Mouse (Mus musculus): ENCODE measurements around the gene Zp1.
A peak's percentile ranks its signal among the peaks of the same experiment; 100 is the strongest.

Gene Zp1

DNA sequence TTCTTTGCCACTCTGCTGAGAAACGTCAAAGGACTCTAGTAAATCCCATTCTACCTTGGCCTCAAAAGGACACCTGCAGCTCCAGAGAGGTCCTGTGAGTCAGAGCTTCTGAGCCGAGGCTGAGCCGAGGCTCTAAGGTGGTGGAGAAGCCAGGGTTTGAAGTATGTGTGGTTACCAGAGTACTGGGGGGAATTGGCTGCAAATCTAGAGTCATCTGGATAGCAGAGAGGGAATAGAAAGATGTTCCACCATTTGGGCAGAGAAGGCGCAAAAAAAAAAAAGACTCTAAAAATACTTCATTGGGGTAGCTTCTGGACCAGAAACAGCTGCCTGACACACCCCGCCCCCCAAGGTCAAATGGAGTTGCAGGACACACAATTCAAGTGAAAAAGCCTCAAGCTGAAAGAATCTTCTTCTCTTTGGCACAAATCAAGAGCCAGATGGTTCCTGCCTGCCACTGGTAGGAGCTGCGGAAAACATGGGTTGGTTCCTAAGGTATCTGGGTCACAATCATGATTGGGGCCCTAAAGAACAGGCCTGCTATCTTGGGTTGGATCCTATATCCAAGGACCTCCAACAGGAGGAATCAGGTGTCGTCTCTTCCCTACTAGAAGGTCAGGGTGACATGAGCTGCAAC lies 42.1 kb downstream of the Zp1 start:
- DNase-seq (ENCODE audit: extremely low spot score), result no peak

DNA sequence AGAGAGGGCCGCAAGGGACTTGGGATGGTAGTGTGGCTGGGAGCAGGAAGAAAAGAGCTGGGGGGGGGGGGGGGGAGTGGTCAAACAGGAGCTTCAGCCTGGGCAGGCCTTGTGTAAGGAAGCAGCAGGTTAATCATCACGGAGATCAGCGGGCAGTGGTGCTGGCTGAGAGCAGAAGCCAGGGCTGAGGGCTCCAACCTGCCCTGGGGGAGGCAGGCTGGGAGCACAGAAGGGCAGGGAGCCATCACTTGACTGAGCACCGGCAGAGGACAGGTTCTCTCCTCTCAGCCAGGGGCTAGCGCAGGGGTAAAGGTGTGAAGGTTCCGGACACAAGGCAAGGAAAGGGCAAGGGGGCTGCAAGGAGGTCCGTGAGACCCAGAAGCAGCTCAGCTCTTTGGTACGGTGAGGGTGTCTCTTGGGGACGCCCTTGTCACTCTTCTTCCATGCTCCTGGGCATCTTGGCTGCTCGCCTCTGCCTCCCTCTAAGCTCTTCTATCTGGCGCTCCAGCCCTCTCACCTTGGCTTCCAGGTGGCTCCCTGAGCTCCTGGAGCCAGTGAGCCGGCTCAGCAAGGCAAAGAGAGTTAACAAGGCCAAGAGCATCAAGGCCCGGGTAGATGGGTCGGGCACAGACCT lies 49.0 kb downstream of the Zp1 start:
- no peak for DNase-seq (ENCODE audit: extremely low spot score)

DNA sequence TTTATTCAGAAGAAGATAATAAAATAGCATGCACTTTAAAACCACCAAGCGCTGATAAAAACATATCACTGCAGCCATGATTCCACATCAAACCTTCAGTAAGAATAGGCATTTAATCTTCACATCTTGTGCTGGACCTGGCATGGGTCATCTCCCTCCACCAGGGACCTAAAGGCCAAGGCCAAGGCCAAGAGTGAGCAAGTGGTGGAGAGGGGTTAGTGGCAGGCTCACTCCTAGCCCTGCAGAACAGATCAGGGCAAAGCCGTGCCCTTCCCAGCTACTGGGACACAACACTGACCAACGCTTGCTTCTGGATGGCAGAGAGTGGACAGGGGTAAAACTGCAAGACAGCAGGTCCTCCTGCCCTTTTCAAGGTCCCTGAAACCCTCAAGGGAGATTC lies 49.8 kb downstream of the Zp1 start:
- no peak for DNase-seq (ENCODE audit: extremely low spot score)

DNA sequence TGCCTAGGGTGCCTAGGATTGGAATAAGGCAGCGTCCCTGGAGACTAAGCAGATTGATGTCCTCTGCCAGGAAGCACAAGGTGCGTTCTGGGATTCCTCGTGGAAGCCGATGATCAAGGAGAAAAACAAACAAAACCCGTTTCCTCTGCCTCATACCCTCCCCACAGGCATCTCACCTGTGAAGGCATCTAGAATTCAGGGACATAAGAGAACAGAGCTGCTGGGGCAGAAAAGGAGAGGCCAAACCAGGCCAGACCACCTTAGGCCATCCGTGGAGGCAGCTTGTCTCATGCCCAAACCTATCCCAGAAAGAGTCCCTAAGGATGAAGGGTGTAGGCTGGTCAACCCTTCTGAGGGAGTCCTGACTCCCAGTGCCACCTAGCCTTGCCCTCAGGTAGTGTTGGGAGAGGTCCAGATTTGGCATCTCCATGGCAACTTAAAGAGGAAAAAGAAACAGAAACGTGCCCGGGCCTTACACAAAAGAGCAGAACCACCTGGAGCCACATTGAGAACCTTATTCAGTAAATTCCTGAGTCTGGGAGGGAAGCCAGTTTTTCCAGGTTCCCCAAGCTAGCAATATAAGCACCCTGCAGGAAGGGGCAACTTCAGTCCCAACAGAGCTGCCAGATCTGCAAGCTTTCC lies 50.4 kb downstream of the Zp1 start, which contains the start of gene Tmem132a:
Tmem132a (minus strand) TSS at position 55 of the 642 bp plus-strand sequence.
- DNase-seq (ENCODE audit: extremely low spot score), result no peak

DNA sequence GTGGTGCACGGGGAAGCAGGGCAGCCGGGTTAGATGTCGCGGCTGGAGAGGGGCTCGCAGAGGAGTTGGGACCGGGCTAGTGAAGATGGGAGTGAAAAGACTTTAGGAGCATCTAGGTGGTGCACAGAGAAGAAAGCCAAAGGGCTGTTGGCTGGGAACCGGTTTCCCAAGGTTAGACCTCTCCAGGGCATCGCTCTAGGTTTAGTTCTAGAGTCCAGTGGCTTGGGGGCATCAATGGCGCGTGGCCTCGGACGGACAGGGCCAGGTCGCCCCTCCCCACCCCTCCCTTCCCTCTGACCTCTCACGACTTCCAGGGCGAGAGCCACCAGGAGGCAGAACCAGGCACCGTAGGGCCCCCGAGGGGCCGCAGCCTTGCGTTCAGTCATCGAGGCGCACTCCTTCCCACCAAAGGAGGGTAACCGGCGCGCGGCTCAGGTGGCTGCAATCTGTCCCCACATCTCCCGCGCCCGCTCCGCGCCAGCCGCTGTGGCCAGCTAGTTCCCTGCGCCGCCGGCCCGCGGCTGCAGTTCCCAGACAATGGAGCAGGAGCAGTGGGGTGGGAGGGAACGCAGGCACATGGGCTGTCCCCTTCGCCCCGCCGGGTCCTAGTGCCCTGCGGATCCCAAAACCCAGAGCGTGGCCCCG lies 51.1 kb downstream of the Zp1 start:
- DNase-seq (ENCODE audit: extremely low spot score), result peak; percentile 91

DNA sequence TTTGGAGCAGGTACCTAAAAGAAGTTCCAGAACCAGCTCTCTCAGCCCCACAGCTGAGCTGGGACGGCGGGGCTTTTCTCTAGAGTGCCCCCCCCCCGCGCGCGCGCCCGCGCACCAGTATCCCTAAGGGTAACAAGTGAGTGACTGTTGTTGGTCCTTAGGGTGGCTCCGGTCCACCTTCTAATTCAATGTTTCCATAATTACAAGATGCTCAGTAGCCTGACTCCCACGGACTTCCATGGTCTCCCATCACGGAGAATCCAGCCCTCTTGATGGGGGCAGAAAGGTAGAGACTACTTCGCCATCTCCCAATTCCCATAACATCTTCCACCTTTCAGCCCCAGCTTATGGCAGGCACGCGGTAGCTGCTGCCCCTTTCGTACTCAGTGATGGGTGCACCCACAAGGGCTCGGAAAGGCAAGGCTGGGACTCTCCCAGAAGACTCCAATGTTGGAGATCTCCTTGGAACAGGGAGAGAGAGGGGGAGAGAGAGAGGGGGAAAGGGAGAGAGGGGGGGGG lies 51.8 kb downstream of the Zp1 start:
- peak; percentile 35 for DNase-seq (ENCODE audit: extremely low spot score)

DNA sequence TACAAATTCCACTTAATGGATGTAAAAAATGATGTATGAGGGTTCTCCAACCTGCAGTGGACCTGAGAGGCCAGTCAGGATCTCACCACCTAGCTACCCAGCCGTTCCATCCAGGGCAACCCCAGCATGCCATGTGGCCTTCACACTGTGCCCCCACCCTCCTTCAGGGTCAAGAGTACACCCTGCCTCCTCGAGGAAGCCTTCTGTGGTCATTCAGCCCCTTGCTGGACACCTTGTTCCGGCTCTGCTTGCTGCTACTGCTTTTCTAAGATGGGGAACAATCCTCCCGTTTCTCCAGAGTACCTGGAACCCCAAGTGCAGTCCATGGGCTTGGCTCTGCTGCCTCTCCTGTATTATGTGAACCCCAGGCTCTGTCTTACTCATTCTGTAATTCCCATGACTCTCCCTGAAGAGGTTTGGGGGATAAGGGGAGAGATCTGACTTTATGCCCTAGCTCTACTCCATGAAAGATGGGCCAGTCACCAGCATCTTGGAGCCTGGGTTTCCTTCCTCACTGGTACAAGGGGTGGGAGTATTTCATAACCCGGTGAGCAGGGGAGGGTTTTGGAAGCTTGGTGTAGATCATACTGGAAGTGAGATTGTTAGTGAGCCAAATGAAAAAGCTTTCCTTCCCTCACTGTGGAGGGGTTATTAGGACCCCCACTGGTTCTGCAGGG lies 52.3 kb downstream of the Zp1 start:
- DNase-seq (ENCODE audit: extremely low spot score), result no peak

DNA sequence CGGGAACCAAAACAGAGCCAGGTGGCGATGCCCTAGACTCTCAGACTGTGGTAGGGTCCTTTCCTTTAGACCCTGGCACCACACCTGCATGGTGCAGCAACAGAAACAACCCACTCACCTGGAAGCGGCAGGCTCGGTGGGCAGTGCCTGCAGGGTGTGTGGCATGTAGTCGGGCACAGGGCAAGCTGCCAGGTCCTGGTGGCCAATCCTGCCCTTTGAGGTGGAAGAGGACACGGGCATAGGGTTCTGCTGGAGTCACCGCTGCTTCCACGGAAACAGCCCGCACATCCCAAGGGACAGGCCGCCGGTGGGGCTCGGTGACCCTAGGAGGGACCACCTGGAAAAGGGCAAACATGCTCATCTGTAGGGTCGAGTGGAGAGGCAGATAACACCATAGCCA lies 54.1 kb downstream of the Zp1 start:
- no peak for DNase-seq (ENCODE audit: extremely low spot score)
